Mouse (Mus musculus) midbrain, embryonic 14.5 days (tissue): ENCODE data around the gene Immp1l. TPM values are rescaled to one million over a fixed set of nuclear protein-coding genes. Genes with fewer than 3 reads are reported as not detected.

Source experiments
- ATAC-seq: fragments of 200-750 bp; cut with Nextera tagmentation; 2 replicates; pipeline ENCODE4 v1.8.0; 2017; ENCODE audit warnings: moderate number of reproducible peaks, moderate library complexity; ENCODE audit not compliant: low FRiP score, low TSS enrichment
- DNase-seq: peaks from one replicate; pipeline ENCODE4 v3.0.0-alpha.2; 2015
- H3K27ac ChIP-seq: fragments of 300-500 bp; sonication (generic); replicated peaks from 2 replicates; pipeline ENCODE4 v1.5.1; 2014; ENCODE audit warnings: mild to moderate bottlenecking, low read depth, low read length, moderate library complexity
- H3K27me3 ChIP-seq: fragments of 300-500 bp; sonication (generic); 2 replicates; pipeline ENCODE4 v1.6.1; 2014; ENCODE audit warnings: low read length, control low read depth, mixed read lengths; ENCODE audit not compliant: control insufficient read depth, insufficient read depth
- H3K36me3 ChIP-seq: fragments of 300-500 bp; sonication (generic); 2 replicates; pipeline ENCODE4 v1.6.1; 2014; ENCODE audit warnings: low read length, control low read depth; ENCODE audit not compliant: control insufficient read depth, insufficient read depth
- H3K4me1 ChIP-seq: fragments of 300-500 bp; sonication (generic); 2 replicates; pipeline ENCODE4 v1.6.1; 2014; ENCODE audit warnings: mild to moderate bottlenecking, antibody characterized with exemption, low read length, control low read depth; ENCODE audit not compliant: control insufficient read depth, insufficient read depth
- H3K4me2 ChIP-seq: fragments of 300-500 bp; sonication (generic); 2 replicates; pipeline ENCODE4 v1.6.1; 2014; ENCODE audit warnings: mild to moderate bottlenecking, low read length, moderate library complexity
- H3K4me3 ChIP-seq: fragments of 300-500 bp; sonication (generic); replicated peaks from 2 replicates; pipeline ENCODE4 v1.5.1; 2014; ENCODE audit warnings: low read depth, low read length
- H3K9ac ChIP-seq: fragments of 300-500 bp; sonication (generic); replicated peaks from 2 replicates; pipeline ENCODE4 v1.6.1; 2014; ENCODE audit warnings: mild to moderate bottlenecking, low read length, moderate library complexity
- H3K9me3 ChIP-seq: fragments of 300-500 bp; sonication (generic); 2 replicates; pipeline ENCODE4 v1.6.1; 2016; ENCODE audit warnings: low read length, control low read depth, mixed read lengths; ENCODE audit not compliant: control insufficient read depth
- WGBS: fragments of 180-500 bp; shearing (Covaris S2); extraction: QIAGEN DNeasy Blood & Tissue Kit; methylation state at CpG from one replicate; pipeline ENCODE4 v1.1.7; 2014; 5-methylcytosine and 5-hydroxymethylcytosine counted together
- microRNA-seq: library from miRNA; unstranded; fragments of <30 nt; microRNA quantifications from one replicate; pipeline ENCODE4, GENCODE M21; 2016
- polyA plus RNA-seq: library from polyadenylated mRNA; unstranded; fragments of >200 nt; fragmentation: Nextera tagmentation; extraction: Ambion mirVana; gene quantifications from 2 replicates; pipeline ENCODE4 v1.2.1, GENCODE M21; 2014

Immp1l gene
- polyA plus RNA-seq, 1 experiment from 2014 or later: 102 TPM

- H3K9me3 ChIP-seq: 0 out of 2 replicates have a peak, but pooled peaks cover 2% of the 10 kb centered on the region
These were observed 82.7 kb downstream of the Immp1l start for GRCm38 (mm10) chr2:105987131-105987530.

GRCm38 (mm10) chr2:105987999-105988398 is 83.6 kb downstream of the Immp1l start:
- 30% methylated on average over 2 of the region's 2 CpGs for WGBS
- H3K4me1 ChIP-seq: 0 out of 2 replicates have a peak, but pooled peaks cover 3% of the 10 kb centered on the region
- no peak for ATAC-seq

More at GRCm38 (mm10) chr2:105987131-105987530, 82.7 kb downstream of the Immp1l start:
- Histone ChIP-seq H3K27me3 (no peaks in the 10 kb centered on the region), H3K27ac (no peak overlapping the region), H3K9ac (no peak overlapping the region), H3K4me2 (no peak overlapping the region), H3K4me1 (0 out of 2 replicates have a peak, but pooled peaks cover 3% of the 10 kb centered on the region), H3K36me3 (no peaks in the 10 kb centered on the region), H3K4me3 (no peak overlapping the region)
- WGBS: 43% methylated on average over 1 of the region's 1 CpGs
- ATAC-seq (no peak), DNase-seq (no peak)

GRCm38 (mm10) chr2:106002835-106003739 is 98.6 kb downstream of the Immp1l start, which contains the start of gene Dnajc24:
TSS of gene Dnajc24 (minus strand) at chr2:106003549.
- Histone ChIP-seq H3K36me3 (0 out of 2 replicates have a peak, but pooled peaks cover 3% of the 10 kb centered on the region), H3K27ac (peak within 1 kb of the TSS; percentile 70; the same call in 1 of the 2 replicates), H3K4me1 (peaks cover 3% of the 10 kb centered on the region; the same call in 1 of the 2 replicates), H3K4me2 (peak within 1 kb of the TSS; percentile 65), H3K9ac (peak within 1 kb of the TSS; percentile 85), H3K4me3 (peak within 1 kb of the TSS; percentile 78), H3K9me3 (no peaks in the 10 kb centered on the region), H3K27me3 (no peaks in the 10 kb centered on the region)
- 2% methylated on average over 44 of the region's 44 CpGs for WGBS
- peak; percentile 96 for DNase-seq
- peak; percentile 97 for ATAC-seq

More at GRCm38 (mm10) chr2:105987999-105988398, 83.6 kb downstream of the Immp1l start:
- H3K4me2 ChIP-seq: no peak overlapping the region
- H3K9ac ChIP-seq: no peak overlapping the region
- no peaks in the 10 kb centered on the region for H3K36me3 ChIP-seq
- no peaks in the 10 kb centered on the region for H3K27me3 ChIP-seq
- H3K9me3 ChIP-seq: 0 out of 2 replicates have a peak, but pooled peaks cover 2% of the 10 kb centered on the region
- no peak for DNase-seq
- H3K27ac ChIP-seq: no peak overlapping the region
- no peak overlapping the region for H3K4me3 ChIP-seq

- Histone ChIP-seq H3K27me3 (no peaks in the 10 kb centered on the region), H3K9me3 (no peaks in the 10 kb centered on the region), H3K36me3 (no peaks in the 10 kb centered on the region), H3K9ac (no peak overlapping the region), H3K4me2 (no peak overlapping the region), H3K27ac (no peak overlapping the region), H3K4me1 (no peaks in the 10 kb centered on the region), H3K4me3 (no peak overlapping the region)
- no peak for DNase-seq
- no peak for ATAC-seq
- 87% methylated on average over 2 of the region's 2 CpGs for WGBS
These were observed 104.0 kb downstream of the Immp1l start for GRCm38 (mm10) chr2:106008415-106008814.

Small RNA genes within 50 kb of the gene (microRNA-seq; reads per million reads assigned to microRNA genes)
- gene Gm22002: not detected

Other genes starting within 250 kb of the Immp1l start
- gene Pax6, start 235.7 kb upstream of the Immp1l start, polyA plus RNA-seq: 20.7 and 22.9 TPM in 2 replicates
- gene Elp4, start 74 bp upstream of the Immp1l start, polyA plus RNA-seq: 39.2 and 46.2 TPM in 2 replicates
- gene Dnajc24, start 98.9 kb downstream of the Immp1l start, polyA plus RNA-seq: 28.6 and 29.3 TPM in 2 replicates